Mouse (Mus musculus) embryonic facial prominence, embryonic 15.5 days (tissue): ENCODE measurements around the gene Mrps9. TPM values are rescaled to one million over a fixed set of nuclear protein-coding genes. Genes with fewer than 3 reads are reported as not detected.
A peak's percentile ranks its signal among the peaks of the same experiment; 100 is the strongest.

Source experiments
- ATAC-seq: fragments of 200-750 bp; cut with Nextera tagmentation; 2 replicates; pipeline ENCODE4 v1.8.0; 2017; ENCODE audit warnings: low read depth, moderate TSS enrichment; ENCODE audit not compliant: insufficient number of reproducible peaks, low FRiP score, low TSS enrichment
- H3K27ac ChIP-seq: fragments of 300-500 bp; sonication (generic); replicated peaks from 2 replicates; pipeline ENCODE4 v1.5.1; 2015; ENCODE audit warnings: mild to moderate bottlenecking, inconsistent platforms
- H3K27me3 ChIP-seq: fragments of 300-500 bp; sonication (generic); 2 replicates; pipeline ENCODE4 v1.6.1; 2015; ENCODE audit warnings: inconsistent platforms
- H3K36me3 ChIP-seq: fragments of 300-500 bp; sonication (generic); 2 replicates; pipeline ENCODE4 v1.6.1; 2015; ENCODE audit warnings: mild to moderate bottlenecking, inconsistent platforms
- H3K4me1 ChIP-seq: fragments of 300-500 bp; sonication (generic); 2 replicates; pipeline ENCODE4 v1.6.1; 2015; ENCODE audit warnings: inconsistent platforms
- H3K4me2 ChIP-seq: fragments of 300-500 bp; sonication (generic); replicated peaks from 2 replicates; pipeline ENCODE4 v1.6.1; 2015; ENCODE audit warnings: mild to moderate bottlenecking, inconsistent platforms
- H3K4me3 ChIP-seq: fragments of 300-500 bp; sonication (generic); replicated peaks from 2 replicates; pipeline ENCODE4 v1.5.1; 2015; ENCODE audit warnings: mild to moderate bottlenecking, inconsistent platforms
- H3K9ac ChIP-seq: fragments of 300-500 bp; sonication (generic); 2 replicates; pipeline ENCODE4 v1.6.1; 2015; ENCODE audit warnings: inconsistent platforms
- H3K9me3 ChIP-seq: fragments of 300-500 bp; sonication (generic); replicated peaks from 2 replicates; pipeline ENCODE4 v1.6.1; 2016; ENCODE audit warnings: inconsistent platforms
- WGBS: fragments of 180-500 bp; shearing (Covaris S2); methylation state at CpG from one replicate; pipeline ENCODE4 v1.1.7; 2015; 5-methylcytosine and 5-hydroxymethylcytosine counted together
- polyA plus RNA-seq: library from polyadenylated mRNA; unstranded; fragments of >200 nt; fragmentation: Nextera tagmentation; extraction: Ambion mirVana; gene quantifications from 2 replicates; pipeline ENCODE4 v1.2.1, GENCODE M21; 2015

The Mrps9 gene
- 41.3 and 41.6 TPM in 2 replicates for polyA plus RNA-seq

- peaks cover 7% of the 10 kb centered on the region; the same call in 1 of the 2 replicates for H3K4me1 ChIP-seq
- WGBS, result 0% methylated on average over 23 of the region's 23 CpGs
- H3K27me3 ChIP-seq, result no peaks in the 10 kb centered on the region
- H3K36me3 ChIP-seq, result no peaks in the 10 kb centered on the region
- peak; percentile 99 for ATAC-seq
- H3K4me2 ChIP-seq, result peak within 1 kb of the TSS; percentile 57
- H3K9me3 ChIP-seq, result no peaks in the 10 kb centered on the region
- peak within 1 kb of the TSS; percentile 55; the same call in 1 of the 2 replicates for H3K27ac ChIP-seq
- H3K4me3 ChIP-seq, result peak within 1 kb of the TSS; percentile 87
- H3K9ac ChIP-seq, result peak within 1 kb of the TSS; percentile 74
Measured at GRCm38 (mm10) chr1:42850663-42851397, at the start of gene Mrps9. TSS of gene Mrps9 (plus strand) at chr1:42851233.

- H3K4me3 ChIP-seq, result no peak overlapping the region
- WGBS, result 87% methylated on average over 6 of the region's 6 CpGs
- H3K9ac ChIP-seq, result no peak overlapping the region
- H3K36me3 ChIP-seq, result no peaks in the 10 kb centered on the region
- no peak for ATAC-seq
- no peak overlapping the region for H3K4me2 ChIP-seq
- H3K9me3 ChIP-seq, result no peaks in the 10 kb centered on the region
- no peaks in the 10 kb centered on the region for H3K27me3 ChIP-seq
- no peak overlapping the region for H3K27ac ChIP-seq
- no peaks in the 10 kb centered on the region for H3K4me1 ChIP-seq
Measured at GRCm38 (mm10) chr1:42813301-42813845, 37.7 kb upstream of the Mrps9 start.

GRCm38 (mm10) chr1:42814798-42815619, 36.0 kb upstream of the Mrps9 start:
- Histone ChIP-seq H3K4me1 (no peaks in the 10 kb centered on the region), H3K4me3 (no peak overlapping the region), H3K9me3 (no peaks in the 10 kb centered on the region), H3K27ac (no peak overlapping the region), H3K36me3 (no peaks in the 10 kb centered on the region), H3K9ac (no peak overlapping the region), H3K27me3 (no peaks in the 10 kb centered on the region), H3K4me2 (no peak overlapping the region)
- WGBS, result 83% methylated on average over 15 of the region's 15 CpGs
- ATAC-seq, result no peak

GRCm38 (mm10) chr1:42851398-42851767, 350 bp downstream of the Mrps9 start:
- Histone ChIP-seq H3K4me2 (peak overlapping the region; percentile 57), H3K4me3 (peak overlapping the region; percentile 87), H3K9ac (peak overlapping the region; percentile 74), H3K36me3 (no peaks in the 10 kb centered on the region), H3K4me1 (peaks cover 7% of the 10 kb centered on the region; the same call in 1 of the 2 replicates), H3K9me3 (no peaks in the 10 kb centered on the region), H3K27ac (peak overlapping the region; percentile 55; the same call in 1 of the 2 replicates), H3K27me3 (no peaks in the 10 kb centered on the region)
- peak; percentile 76 for ATAC-seq
- WGBS, result 0% methylated on average over 21 of the region's 21 CpGs

- 1% methylated on average over 16 of the region's 16 CpGs for WGBS
- H3K36me3 ChIP-seq, result no peaks in the 10 kb centered on the region
- no peak overlapping the region for H3K27ac ChIP-seq
- H3K4me3 ChIP-seq, result peak overlapping the region; percentile 87
- no peaks in the 10 kb centered on the region for H3K9me3 ChIP-seq
- no peak for ATAC-seq
- H3K4me1 ChIP-seq, result peaks cover 7% of the 10 kb centered on the region; the same call in 1 of the 2 replicates
- peak overlapping the region; percentile 74; the same call in 1 of the 2 replicates for H3K9ac ChIP-seq
- peak overlapping the region; percentile 57 for H3K4me2 ChIP-seq
- H3K27me3 ChIP-seq, result no peaks in the 10 kb centered on the region
Measured at GRCm38 (mm10) chr1:42851810-42852209, 777 bp downstream of the Mrps9 start.

GRCm38 (mm10) chr1:42864719-42865250, 13.8 kb downstream of the Mrps9 start:
- Histone ChIP-seq H3K4me2 (no peak overlapping the region), H3K36me3 (peaks cover 15% of the 10 kb centered on the region), H3K4me3 (no peak overlapping the region), H3K27me3 (no peaks in the 10 kb centered on the region), H3K9me3 (no peaks in the 10 kb centered on the region), H3K4me1 (no peaks in the 10 kb centered on the region), H3K9ac (no peak overlapping the region), H3K27ac (no peak overlapping the region)
- WGBS, result 94% methylated on average over 5 of the region's 5 CpGs
- no peak for ATAC-seq

- peaks cover 15% of the 10 kb centered on the region for H3K36me3 ChIP-seq
- 97% methylated on average over 4 of the region's 4 CpGs for WGBS
- ATAC-seq, result no peak
- no peaks in the 10 kb centered on the region for H3K27me3 ChIP-seq
- H3K4me1 ChIP-seq, result no peaks in the 10 kb centered on the region
- H3K9me3 ChIP-seq, result no peaks in the 10 kb centered on the region
- no peak overlapping the region for H3K9ac ChIP-seq
- H3K4me3 ChIP-seq, result no peak overlapping the region
- no peak overlapping the region for H3K4me2 ChIP-seq
- H3K27ac ChIP-seq, result no peak overlapping the region
Measured at GRCm38 (mm10) chr1:42865336-42865939, 14.4 kb downstream of the Mrps9 start.

- WGBS, result 95% methylated on average over 4 of the region's 4 CpGs
- Histone ChIP-seq H3K27ac (no peak overlapping the region), H3K4me2 (no peak overlapping the region), H3K36me3 (peaks cover 15% of the 10 kb centered on the region), H3K27me3 (no peaks in the 10 kb centered on the region), H3K9ac (no peak overlapping the region), H3K9me3 (no peaks in the 10 kb centered on the region), H3K4me3 (no peak overlapping the region), H3K4me1 (no peaks in the 10 kb centered on the region)
- ATAC-seq, result no peak
Measured at GRCm38 (mm10) chr1:42865986-42866385, 15.0 kb downstream of the Mrps9 start.

- Histone ChIP-seq H3K4me1 (no peaks in the 10 kb centered on the region), H3K9me3 (no peaks in the 10 kb centered on the region), H3K4me2 (no peak overlapping the region), H3K36me3 (peaks cover 15% of the 10 kb centered on the region), H3K9ac (no peak overlapping the region), H3K27me3 (no peaks in the 10 kb centered on the region), H3K4me3 (no peak overlapping the region), H3K27ac (no peak overlapping the region)
- 92% methylated on average over 3 of the region's 3 CpGs for whole genome bisulfite sequencing
- no peak for ATAC-seq
Measured at GRCm38 (mm10) chr1:42867188-42867587, 16.2 kb downstream of the Mrps9 start.

GRCm38 (mm10) chr1:42874174-42874573, 23.1 kb downstream of the Mrps9 start:
- H3K4me2 ChIP-seq, result no peak overlapping the region
- H3K36me3 ChIP-seq, result no peaks in the 10 kb centered on the region
- H3K4me3 ChIP-seq, result no peak overlapping the region
- H3K27ac ChIP-seq, result no peak overlapping the region
- 80% methylated on average over 2 of the region's 2 CpGs for WGBS
- H3K9ac ChIP-seq, result no peak overlapping the region
- no peak for ATAC-seq
- no peaks in the 10 kb centered on the region for H3K9me3 ChIP-seq
- H3K4me1 ChIP-seq, result no peaks in the 10 kb centered on the region
- H3K27me3 ChIP-seq, result no peaks in the 10 kb centered on the region

- 81% methylated on average over 5 of the region's 5 CpGs for WGBS
- H3K27me3 ChIP-seq, result no peaks in the 10 kb centered on the region
- no peaks in the 10 kb centered on the region for H3K9me3 ChIP-seq
- no peak overlapping the region for H3K9ac ChIP-seq
- no peaks in the 10 kb centered on the region for H3K36me3 ChIP-seq
- no peak overlapping the region for H3K4me2 ChIP-seq
- H3K27ac ChIP-seq, result no peak overlapping the region
- no peaks in the 10 kb centered on the region for H3K4me1 ChIP-seq
- H3K4me3 ChIP-seq, result no peak overlapping the region
- ATAC-seq, result no peak
Measured at GRCm38 (mm10) chr1:42875271-42875670, 24.2 kb downstream of the Mrps9 start.
